Mouse (Mus musculus) hindbrain, postnatal 0 days (tissue): ENCODE data around the gene Ccser2. TPM values are rescaled to one million over a fixed set of nuclear protein-coding genes. Genes with fewer than 3 reads are reported as not detected.

Source experiments
- ATAC-seq: fragments of 200-750 bp; cut with Nextera tagmentation; 2 replicates; pipeline ENCODE4 v1.8.0; 2017; ENCODE audit warnings: mild to moderate bottlenecking, moderate TSS enrichment, moderate library complexity
- DNase-seq: peaks from one replicate; pipeline ENCODE4 v3.0.0-alpha.2; 2015; ENCODE audit warnings: low spot score
- H3K27ac ChIP-seq: fragments of 300-500 bp; sonication (generic); 2 replicates; pipeline ENCODE4 v1.5.1; 2014; ENCODE audit warnings: mild to moderate bottlenecking
- H3K27me3 ChIP-seq: fragments of 300-500 bp; sonication (generic); 2 replicates; pipeline ENCODE4 v1.6.1; 2014; ENCODE audit warnings: low read length, mixed read lengths; ENCODE audit not compliant: insufficient read depth
- H3K36me3 ChIP-seq: fragments of 300-500 bp; sonication (generic); 2 replicates; pipeline ENCODE4 v1.6.1; 2014; ENCODE audit warnings: low read length, mixed read lengths; ENCODE audit not compliant: insufficient read depth
- H3K4me1 ChIP-seq: fragments of 300-500 bp; sonication (generic); 2 replicates; pipeline ENCODE4 v1.6.1; 2014; ENCODE audit warnings: antibody characterized with exemption, low read length, mixed read lengths; ENCODE audit not compliant: insufficient read depth
- H3K4me2 ChIP-seq: fragments of 300-500 bp; sonication (generic); 2 replicates; pipeline ENCODE4 v1.6.1; 2014; ENCODE audit warnings: low read depth, mild to moderate bottlenecking, low read length, moderate library complexity, mixed read lengths
- H3K4me3 ChIP-seq: fragments of 300-500 bp; sonication (generic); 2 replicates; pipeline ENCODE4 v1.5.1; 2014; ENCODE audit warnings: low read length
- H3K9ac ChIP-seq: fragments of 300-500 bp; sonication (generic); replicated peaks from 2 replicates; pipeline ENCODE4 v1.6.1; 2014; ENCODE audit warnings: mild to moderate bottlenecking, low read length, moderate library complexity, mixed read lengths
- H3K9me3 ChIP-seq: fragments of 300-500 bp; sonication (generic); 2 replicates; pipeline ENCODE4 v1.6.1; 2016; ENCODE audit warnings: low read length, mixed read lengths
- CTCF ChIP-seq: IDR thresholded peaks from 2 replicates; pipeline ENCODE4 v1.5.1; 2016; ENCODE audit warnings: antibody characterized with exemption, control low read depth, low read depth
- WGBS: fragments of 180-500 bp; shearing (Covaris S2); extraction: QIAGEN DNeasy Blood & Tissue Kit; methylation state at CpG from one replicate; pipeline ENCODE4 v1.1.7; 2014; 5-methylcytosine and 5-hydroxymethylcytosine counted together
- polyA plus RNA-seq: library from polyadenylated mRNA; unstranded; fragments of >200 nt; fragmentation: Nextera tagmentation; extraction: Ambion mirVana; gene quantifications from 2 replicates; pipeline ENCODE4 v1.2.1, GENCODE M21; 2015
- total RNA-seq: library from RNA; depleted of rRNA; stranded (reverse); fragments of >200 nt; gene quantifications from 2 replicates; pipeline ENCODE4 v1.2.3, GENCODE M21; 2014; rRNA removed

The Ccser2 gene
- 77.1 and 80.8 TPM in 2 replicates for total RNA-seq
- 103 and 113 TPM in 2 replicates for polyA plus RNA-seq

DNA sequence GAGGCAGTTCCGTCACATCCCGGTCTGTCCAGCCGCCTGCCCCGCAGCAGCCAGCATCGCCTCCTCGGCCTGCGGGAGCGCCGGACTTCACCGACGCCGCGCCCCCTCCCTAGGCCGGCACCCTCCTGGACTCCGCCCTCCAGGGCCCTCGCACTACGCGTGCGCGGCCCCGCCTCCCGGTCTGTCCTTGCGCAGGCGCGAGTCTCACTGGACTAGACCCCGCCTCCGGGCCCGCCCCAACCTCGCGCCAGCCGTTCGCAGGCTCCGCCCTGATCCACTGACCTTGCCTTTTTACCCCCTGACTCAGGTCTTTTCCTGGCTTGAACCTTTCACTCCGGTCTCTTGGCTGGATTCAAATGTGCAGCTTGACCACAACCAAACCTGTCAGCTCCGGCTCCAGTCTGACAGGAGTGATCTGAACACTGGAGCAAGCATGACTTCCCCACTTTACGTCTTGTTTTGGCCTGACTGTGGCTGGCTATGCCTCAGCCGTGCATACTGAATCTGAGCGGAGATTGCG is at the start of gene Ccser2:
Gene Ccser2 (minus strand): TSS at position 150 of the 520 bp plus-strand sequence.
- no peaks in the 10 kb centered on the region for H3K9me3 ChIP-seq
- no peak for TF ChIP-seq CTCF
- ATAC-seq (peak; percentile 100), DNase-seq (peak; percentile 98)
- peak within 1 kb of the TSS; percentile 82 for H3K27ac ChIP-seq
- peak within 1 kb of the TSS; percentile 91 for H3K9ac ChIP-seq
- H3K4me1 ChIP-seq, result peaks cover 9% of the 10 kb centered on the region; the same call in 1 of the 2 replicates
- peak within 1 kb of the TSS; percentile 61 for H3K4me2 ChIP-seq
- peak within 1 kb of the TSS; percentile 79 for H3K4me3 ChIP-seq
- no peaks in the 10 kb centered on the region for H3K27me3 ChIP-seq
- under 1% methylated on average over 33 of the region's 39 CpGs for WGBS
- no peaks in the 10 kb centered on the region for H3K36me3 ChIP-seq

DNA sequence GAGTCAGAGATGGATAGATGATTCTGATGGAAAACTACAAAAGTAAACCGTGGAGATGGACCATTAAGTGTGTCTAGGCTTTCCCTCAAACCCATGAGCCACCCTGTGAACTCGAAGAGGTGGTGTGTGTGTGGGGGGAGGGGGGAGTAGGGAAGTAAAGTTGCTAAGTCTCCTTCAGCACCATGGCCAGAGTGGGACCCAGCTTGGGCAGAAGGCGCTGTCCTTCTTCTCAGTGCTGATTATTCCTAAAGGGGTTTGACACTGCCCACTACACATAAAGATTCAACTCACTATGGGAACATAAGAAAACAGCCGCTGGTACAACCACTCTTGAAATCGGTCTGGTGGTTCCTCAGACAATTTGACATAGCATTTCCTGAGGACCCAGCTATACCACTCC is 47.3 kb upstream of the Ccser2 start:
- H3K4me1 ChIP-seq, result no peaks in the 10 kb centered on the region
- no peak overlapping the region for H3K27ac ChIP-seq
- no peaks in the 10 kb centered on the region for H3K9me3 ChIP-seq
- no peak overlapping the region for H3K4me2 ChIP-seq
- ATAC-seq (no peak), DNase-seq (peak; percentile 33)
- no peak overlapping the region for H3K4me3 ChIP-seq
- TF ChIP-seq CTCF, result no peak
- H3K36me3 ChIP-seq, result no peaks in the 10 kb centered on the region
- H3K9ac ChIP-seq, result no peak overlapping the region
- no peaks in the 10 kb centered on the region for H3K27me3 ChIP-seq
- 49% methylated on average over 5 of the region's 5 CpGs for WGBS

- no peak overlapping the region for H3K4me2 ChIP-seq
- H3K4me3 ChIP-seq, result no peak overlapping the region
- H3K4me1 ChIP-seq, result no peaks in the 10 kb centered on the region
- peak; percentile 74 for DNase-seq
- no peaks in the 10 kb centered on the region for H3K36me3 ChIP-seq
- ATAC-seq, result peak; percentile 87
- no peaks in the 10 kb centered on the region for H3K9me3 ChIP-seq
- H3K27me3 ChIP-seq, result no peaks in the 10 kb centered on the region
- no peak for TF ChIP-seq CTCF
- 20% methylated on average over 3 of the region's 3 CpGs for WGBS
- 0 out of 2 replicates have a peak overlapping the region, but pooled peaks have one; percentile 45 for H3K27ac ChIP-seq
- no peak overlapping the region for H3K9ac ChIP-seq
These were observed 45.1 kb upstream of the Ccser2 start for GRCm38 (mm10) chr14:37013644-37014043.

GRCm38 (mm10) chr14:37009686-37010085 is 41.1 kb upstream of the Ccser2 start:
- no peak for DNase-seq
- Histone ChIP-seq H3K9me3 (no peaks in the 10 kb centered on the region), H3K27ac (no peak overlapping the region), H3K27me3 (no peaks in the 10 kb centered on the region), H3K36me3 (no peaks in the 10 kb centered on the region), H3K4me3 (no peak overlapping the region), H3K4me2 (no peak overlapping the region), H3K9ac (no peak overlapping the region), H3K4me1 (peaks cover 10% of the 10 kb centered on the region)
- ATAC-seq, result no peak
- no peak for TF ChIP-seq CTCF
- WGBS, result 88% methylated on average over 2 of the region's 2 CpGs

- H3K36me3 ChIP-seq, result no peaks in the 10 kb centered on the region
- no peak for TF ChIP-seq CTCF
These were observed 37.9 kb upstream of the Ccser2 start for GRCm38 (mm10) chr14:37006489-37006888.

DNA sequence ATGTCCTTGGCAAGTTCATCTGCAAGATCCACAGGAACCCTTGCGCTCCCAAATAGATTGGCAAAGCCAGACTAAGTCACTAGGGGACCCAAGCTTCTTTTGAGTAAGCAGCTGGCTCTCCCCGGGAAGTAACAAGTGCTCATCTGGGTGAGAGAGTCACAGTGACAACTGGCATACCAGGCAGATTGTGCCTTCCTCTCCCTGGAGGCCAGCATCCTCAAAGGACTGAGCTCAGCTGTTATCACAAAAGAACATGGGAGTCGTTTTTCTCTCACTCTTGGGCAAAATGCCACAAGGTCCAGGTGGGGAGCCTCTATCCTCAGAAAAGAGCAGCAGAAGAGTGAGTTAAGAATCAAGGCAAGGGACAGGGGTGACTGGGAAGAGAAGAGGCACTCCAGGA is 37.3 kb upstream of the Ccser2 start:
- Histone ChIP-seq H3K27me3 (no peaks in the 10 kb centered on the region), H3K4me2 (no peak overlapping the region), H3K9ac (no peak overlapping the region), H3K27ac (no peak overlapping the region), H3K36me3 (no peaks in the 10 kb centered on the region), H3K4me3 (no peak overlapping the region), H3K9me3 (no peaks in the 10 kb centered on the region), H3K4me1 (peaks cover 13% of the 10 kb centered on the region)
- peak; percentile 46; the same call in 1 of the 2 replicates for ATAC-seq
- peak; percentile 62 for DNase-seq
- no peak for TF ChIP-seq CTCF
- WGBS, result 18% methylated on average over 3 of the region's 3 CpGs

More at GRCm38 (mm10) chr14:37006489-37006888, 37.9 kb upstream of the Ccser2 start:
- no peaks in the 10 kb centered on the region for H3K27me3 ChIP-seq
- no peak for ATAC-seq
- no peak overlapping the region for H3K27ac ChIP-seq
- H3K4me2 ChIP-seq, result no peak overlapping the region
- H3K4me3 ChIP-seq, result no peak overlapping the region
- no peak overlapping the region for H3K9ac ChIP-seq
- no peaks in the 10 kb centered on the region for H3K9me3 ChIP-seq
- H3K4me1 ChIP-seq, result peaks cover 13% of the 10 kb centered on the region
- DNase-seq, result no peak
- 56% methylated on average over 8 of the region's 8 CpGs for WGBS

GRCm38 (mm10) chr14:37003431-37004095 is 35.0 kb upstream of the Ccser2 start:
- DNase-seq (peak; percentile 35), ATAC-seq (no peak)
- Histone ChIP-seq H3K27ac (no peak overlapping the region; the same call in 1 of the 2 replicates), H3K9me3 (no peaks in the 10 kb centered on the region), H3K4me1 (peaks cover 13% of the 10 kb centered on the region), H3K9ac (no peak overlapping the region), H3K27me3 (no peaks in the 10 kb centered on the region), H3K36me3 (no peaks in the 10 kb centered on the region), H3K4me2 (no peak overlapping the region), H3K4me3 (no peak overlapping the region)
- TF ChIP-seq CTCF, result no peak
- WGBS, result 55% methylated on average over 8 of the region's 8 CpGs
